Mouse (Mus musculus) monocyte, adult 2 months (primary cell): ENCODE measurements around the gene Spast.
"Not testable (repeated sequence)": the region's sequence is repeated elsewhere in the genome, so short reads cannot be mapped to it uniquely, and the experiment has no call there.

Source experiments
- DNase-seq, 2 experiments: peaks; one replicate each; pipeline ENCODE4 v3.0.0; 2022; ENCODE audit warnings: low spot score in 2 of 2, low read depth in 1 of 2

Gene Spast

DNA sequence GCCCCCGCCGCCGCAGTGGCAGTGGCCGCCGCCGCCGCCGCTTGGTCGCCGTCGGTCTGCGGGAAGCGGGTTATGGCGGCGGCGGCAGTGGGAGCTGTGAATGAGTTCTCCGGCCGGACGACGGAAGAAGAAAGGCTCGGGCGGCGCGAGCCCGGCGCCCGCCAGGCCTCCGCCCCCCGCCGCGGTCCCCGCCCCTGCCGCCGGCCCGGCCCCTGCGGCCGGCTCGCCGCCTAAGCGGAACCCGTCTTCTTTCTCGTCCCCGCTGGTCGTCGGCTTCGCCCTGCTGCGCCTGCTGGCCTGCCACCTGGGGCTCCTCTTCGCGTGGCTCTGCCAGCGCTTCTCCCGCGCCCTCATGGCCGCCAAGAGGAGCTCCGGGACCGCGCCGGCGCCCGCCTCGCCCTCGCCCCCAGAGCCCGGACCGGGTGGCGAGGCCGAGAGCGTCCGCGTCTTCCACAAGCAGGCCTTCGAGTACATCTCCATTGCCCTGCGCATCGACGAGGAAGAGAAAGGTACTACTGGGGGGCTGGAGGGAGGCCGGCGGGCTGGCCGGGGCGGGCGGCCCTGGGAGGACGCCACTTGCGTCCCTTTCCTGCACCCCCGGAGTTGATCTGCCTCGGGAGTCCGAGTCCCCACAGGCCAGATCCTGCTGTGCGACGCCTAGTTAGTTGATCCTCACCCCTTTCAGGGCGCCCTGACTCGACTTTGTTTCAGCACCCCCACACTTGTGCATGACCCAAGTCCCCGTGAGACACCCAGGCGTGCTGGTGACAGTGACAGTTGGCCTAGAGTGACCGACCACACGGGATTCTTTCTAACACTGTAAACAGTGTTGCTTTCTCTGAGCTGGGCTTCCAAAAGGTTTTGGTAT, at the start of gene Spast:
TSS of gene Spast (plus strand) at position 51 of the 868 bp plus-strand sequence.
- peak; percentile 48 to 63 for DNase-seq

GRCm38 (mm10) chr17:74290198-74290597, 48.6 kb upstream of the Spast start:
- no peak for DNase-seq

DNA sequence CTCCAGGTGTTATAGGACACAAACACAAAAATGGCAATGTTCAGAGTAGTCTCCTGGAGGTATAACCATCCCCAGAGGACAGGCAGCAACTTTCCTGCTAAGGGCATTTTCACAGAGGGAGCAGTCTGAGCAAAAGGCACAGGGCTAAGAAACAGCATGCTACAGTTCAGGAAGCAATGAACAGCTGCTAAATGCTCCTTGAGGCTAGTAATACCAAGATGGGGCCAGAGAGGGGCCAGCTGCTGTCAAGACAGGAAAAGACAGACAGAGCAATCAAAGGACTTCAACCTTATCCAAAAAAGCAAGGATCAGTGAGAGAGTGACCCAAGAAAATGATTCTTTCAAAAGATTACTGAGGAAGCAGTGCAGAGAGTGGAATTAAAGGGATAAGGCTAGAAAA, 47.9 kb upstream of the Spast start:
- no peak for DNase-seq

GRCm38 (mm10) chr17:74291640-74292361, 47.0 kb upstream of the Spast start:
- DNase-seq = no peak

GRCm38 (mm10) chr17:74293687-74294425, 44.9 kb upstream of the Spast start:
- no peak for DNase-seq

DNA sequence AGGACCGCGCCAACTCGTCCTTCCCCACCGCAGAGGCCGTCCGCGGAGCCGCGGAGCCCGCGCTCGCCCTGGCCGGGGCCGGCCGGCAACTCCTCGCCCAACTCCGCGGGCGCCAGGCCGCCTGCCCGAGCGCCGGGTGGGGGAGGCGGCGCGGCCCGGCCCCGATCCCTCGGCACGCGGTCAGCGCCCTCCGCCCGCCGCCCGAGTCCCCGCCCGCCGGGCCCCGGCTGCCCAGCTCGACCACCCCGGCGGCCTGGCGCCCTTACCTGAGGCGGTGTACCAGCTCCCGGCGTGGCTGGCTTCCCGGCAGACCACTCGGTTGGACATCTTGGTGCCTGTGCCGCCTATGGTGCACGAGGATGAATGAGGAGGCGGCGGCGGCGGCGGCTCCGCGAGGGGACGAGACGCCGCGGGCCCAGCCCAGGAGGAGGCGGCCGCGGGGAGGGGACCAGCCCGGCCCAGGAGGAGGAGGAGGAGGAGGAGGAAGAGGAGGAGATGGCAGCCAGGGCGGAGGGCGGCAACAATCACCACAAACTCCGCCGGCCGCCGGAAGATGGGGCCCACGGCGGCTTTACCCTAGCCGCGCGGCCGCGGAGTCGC, 44.3 kb upstream of the Spast start:
- DNase-seq = peak in 1 of 2 experiments; percentile 46

DNA sequence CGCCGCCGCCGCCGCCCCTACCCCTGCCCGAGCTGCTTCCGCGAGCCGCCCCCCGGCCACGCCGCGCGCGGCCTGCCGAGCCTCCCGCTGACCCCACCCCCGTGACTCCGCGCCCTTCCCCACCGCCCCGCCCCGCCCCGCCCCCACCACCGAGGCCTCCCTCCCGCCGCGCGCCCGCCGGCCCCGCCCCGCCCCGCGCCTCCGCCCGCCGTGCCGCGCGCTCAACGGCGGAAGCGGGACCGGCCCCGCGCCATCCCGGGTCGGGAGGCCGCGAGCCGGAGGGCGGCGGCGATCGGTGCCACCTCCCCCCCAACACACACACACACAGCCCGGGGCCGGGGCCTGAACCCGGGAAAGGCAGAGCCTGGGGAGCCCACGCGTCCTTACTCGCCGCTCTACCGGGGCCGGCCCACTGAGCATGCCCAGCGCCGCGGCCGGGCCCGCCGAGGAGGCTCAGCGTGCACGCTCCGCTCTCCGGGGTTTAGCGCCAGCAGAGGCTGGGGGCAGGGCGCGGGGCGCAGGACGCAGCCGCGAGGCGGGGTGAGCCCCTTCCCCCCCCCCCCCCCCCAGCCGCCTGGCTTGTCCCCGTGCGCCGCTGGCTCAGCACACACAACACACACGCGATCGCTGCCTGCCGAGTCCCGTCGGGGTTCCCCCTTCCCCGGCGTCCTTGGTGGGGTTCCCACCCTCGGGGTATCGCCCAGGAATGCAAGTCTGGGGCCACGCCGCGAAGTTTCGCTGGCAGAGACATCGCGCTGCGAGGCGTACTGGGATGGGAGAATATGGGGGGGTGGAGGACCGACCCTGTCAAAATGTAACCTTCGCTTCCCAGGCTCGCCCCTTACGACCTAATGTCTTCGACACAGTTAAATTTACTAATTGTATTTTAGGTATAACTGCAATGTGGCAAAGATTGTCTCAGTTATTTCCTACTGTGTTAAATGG, 43.5 kb upstream of the Spast start, which contains the start of gene Memo1:
TSS of gene Memo1 (minus strand) at position 496 of the 945 bp plus-strand sequence.
- DNase-seq = peak in 1 of 2 experiments; percentile 28

- DNase-seq = no peak
Measured at GRCm38 (mm10) chr17:74296076-74296823, 42.5 kb upstream of the Spast start.

DNA sequence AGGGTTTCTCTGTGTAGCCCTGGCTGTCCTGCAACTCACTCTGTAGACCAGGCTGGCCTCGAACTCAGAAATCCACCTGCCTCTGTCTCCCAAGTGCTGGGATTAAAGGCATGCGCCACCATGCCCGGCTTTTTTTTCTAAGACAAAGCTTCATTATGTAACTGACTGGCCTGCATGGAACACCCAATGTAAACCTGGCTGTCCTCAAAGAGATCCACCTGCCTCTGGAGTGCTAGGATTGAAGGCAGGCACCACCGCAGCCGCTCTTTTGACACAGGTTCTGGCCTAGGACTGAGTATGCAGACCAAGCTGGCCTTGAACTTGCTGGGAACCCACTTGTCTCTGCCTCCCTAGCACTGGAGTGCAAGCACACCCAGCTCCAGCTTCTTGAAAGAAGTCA, 41.8 kb upstream of the Spast start:
- DNase-seq = not testable (repeated sequence)

GRCm38 (mm10) chr17:74300089-74300488, 38.7 kb upstream of the Spast start:
- DNase-seq = no peak

DNA sequence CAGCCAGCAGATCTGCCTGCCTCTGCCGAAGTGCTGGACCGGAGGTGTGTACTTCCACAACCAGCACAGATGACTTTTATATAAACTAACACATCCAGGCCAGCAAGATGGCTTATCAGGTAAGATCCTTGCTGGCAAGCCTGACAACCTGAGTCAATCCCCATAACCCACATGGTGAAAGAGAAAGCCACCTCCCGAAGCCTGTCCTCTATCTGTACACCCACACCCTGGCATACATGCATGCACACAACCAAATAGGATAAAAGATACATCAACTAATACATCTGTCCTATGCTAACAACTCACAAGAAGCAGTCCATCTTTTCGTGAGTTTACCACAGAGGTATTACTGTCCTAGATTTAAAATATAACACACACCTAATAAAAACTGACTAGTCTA, 34.7 kb upstream of the Spast start:
- no peak for DNase-seq

DNA sequence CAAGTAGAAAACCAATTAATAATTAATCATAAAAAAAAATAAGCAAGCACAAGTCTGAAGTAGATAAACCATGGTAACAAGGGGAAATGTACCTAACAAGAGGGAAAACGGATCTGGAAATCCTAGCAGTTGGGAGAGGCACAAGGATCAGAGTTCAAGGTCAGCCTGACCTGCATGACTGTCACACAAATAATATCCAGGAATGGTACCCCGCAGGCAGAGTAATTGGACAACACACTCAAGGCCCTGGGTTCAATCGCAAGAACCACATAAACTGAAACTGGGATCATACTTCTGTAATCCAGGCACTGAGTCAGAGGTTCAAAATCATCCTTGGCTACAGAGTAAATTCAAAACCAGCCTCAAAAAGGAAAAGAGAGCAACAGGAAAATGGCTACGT, 33.2 kb upstream of the Spast start:
- no peak for DNase-seq

- DNase-seq = no peak
Measured at GRCm38 (mm10) chr17:74306021-74306420, 32.8 kb upstream of the Spast start.

- no peak for DNase-seq
Measured at GRCm38 (mm10) chr17:74315445-74316308, 23.1 kb upstream of the Spast start.

DNA sequence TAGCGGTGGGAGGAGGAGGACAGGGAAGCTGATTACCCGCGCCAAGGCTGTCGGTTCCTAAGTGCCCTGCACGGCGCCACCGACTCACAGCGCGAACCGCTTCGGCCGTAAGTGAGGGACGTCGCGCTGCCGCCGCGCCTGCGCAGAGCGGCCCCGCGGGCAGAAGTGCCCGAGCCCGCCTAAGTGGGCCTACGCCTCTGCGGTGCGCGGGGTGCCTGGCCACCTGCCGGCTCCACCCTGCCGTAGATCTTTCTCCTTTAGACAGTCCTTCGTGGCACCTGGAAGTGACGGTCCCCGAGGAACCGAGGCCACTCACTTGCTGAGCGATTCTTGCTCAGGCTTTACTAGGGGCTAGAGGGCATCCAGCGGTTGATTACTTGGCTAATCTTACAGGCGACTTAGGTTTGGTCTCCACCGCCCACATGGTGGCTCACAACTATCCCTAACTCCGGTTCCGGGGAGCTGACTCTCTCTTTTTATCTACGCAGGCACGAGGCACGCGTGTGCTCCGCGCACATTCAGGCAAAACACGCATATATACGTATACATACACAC, 22.4 kb upstream of the Spast start:
- DNase-seq = peak; percentile 62 to 83

DNA sequence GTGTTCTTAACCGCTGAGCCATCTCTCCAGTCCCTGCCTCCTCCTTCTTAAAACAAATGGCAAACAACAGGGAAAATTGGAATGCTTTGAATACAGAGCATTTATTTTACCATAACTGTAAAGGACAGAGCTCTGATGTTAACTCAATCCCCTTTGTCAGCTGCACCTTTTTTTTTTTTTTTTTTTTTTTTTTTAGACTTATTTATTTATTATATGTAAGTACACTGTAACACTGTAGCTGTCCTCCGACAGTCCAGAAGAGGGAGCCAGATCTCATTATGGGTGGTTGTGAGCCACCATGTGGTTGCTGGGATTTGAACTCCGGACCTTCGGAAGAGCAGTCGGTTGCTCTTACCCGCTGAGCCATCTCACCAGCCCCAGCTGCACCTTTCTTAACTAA, 20.1 kb upstream of the Spast start:
- no peak for DNase-seq

GRCm38 (mm10) chr17:74322400-74323054, 16.3 kb upstream of the Spast start:
- no peak for DNase-seq
